Mouse (Mus musculus) midbrain, embryonic 11.5 days (tissue): Measurements from ENCODE around the gene Nrip2. TPM values are rescaled to one million over a fixed set of nuclear protein-coding genes. Genes with fewer than 3 reads are reported as not detected.
A peak's percentile ranks its signal among the peaks of the same experiment; 100 is the strongest.

Experiments
- ATAC-seq: fragments of 200-750 bp; cut with Nextera tagmentation; 2 replicates; pipeline ENCODE4 v1.8.0; 2017; ENCODE audit warnings: moderate TSS enrichment, moderate library complexity; ENCODE audit not compliant: low FRiP score
- DNase-seq: peaks from one replicate; pipeline ENCODE4 v3.0.0; 2015; ENCODE audit warnings: low spot score; ENCODE audit errors: missing footprints
- H3K27ac ChIP-seq: fragments of 300-500 bp; sonication (generic); 2 replicates; pipeline ENCODE4 v1.5.1; 2014; ENCODE audit warnings: low read depth, low read length
- H3K27me3 ChIP-seq: fragments of 300-500 bp; sonication (generic); 2 replicates; pipeline ENCODE4 v1.6.1; 2014; ENCODE audit warnings: mild to moderate bottlenecking, low read length, moderate library complexity, mixed read lengths; ENCODE audit not compliant: control insufficient read depth, insufficient read depth
- H3K36me3 ChIP-seq: fragments of 300-500 bp; sonication (generic); 2 replicates; pipeline ENCODE4 v1.6.1; 2014; ENCODE audit warnings: mild to moderate bottlenecking, low read length, moderate library complexity, mixed read lengths; ENCODE audit not compliant: control insufficient read depth, insufficient read depth
- H3K4me1 ChIP-seq: fragments of 300-500 bp; sonication (generic); 2 replicates; pipeline ENCODE4 v1.6.1; 2014; ENCODE audit warnings: low read length; ENCODE audit not compliant: control insufficient read depth, insufficient read depth
- H3K4me2 ChIP-seq: fragments of 300-500 bp; sonication (generic); 2 replicates; pipeline ENCODE4 v1.6.1; 2014; ENCODE audit warnings: mild to moderate bottlenecking, moderate library complexity
- H3K4me3 ChIP-seq: fragments of 300-500 bp; sonication (generic); 2 replicates; pipeline ENCODE4 v1.5.1; 2014; ENCODE audit warnings: low read depth, low read length
- H3K9ac ChIP-seq: fragments of 300-500 bp; sonication (generic); 2 replicates; pipeline ENCODE4 v1.6.1; 2014; ENCODE audit warnings: low read length
- H3K9me3 ChIP-seq: fragments of 300-500 bp; sonication (generic); 2 replicates; pipeline ENCODE4 v1.6.1; 2016; ENCODE audit warnings: low read length; ENCODE audit not compliant: control insufficient read depth
- WGBS: fragments of 180-500 bp; shearing (Covaris S2); extraction: QIAGEN DNeasy Blood & Tissue Kit; methylation state at CpG from one replicate; pipeline ENCODE4 v1.1.7; 2014; 5-methylcytosine and 5-hydroxymethylcytosine counted together
- polyA plus RNA-seq: library from polyadenylated mRNA; unstranded; fragments of >200 nt; fragmentation: Nextera tagmentation; extraction: Ambion mirVana; gene quantifications from 2 replicates; pipeline ENCODE4 v1.2.1, GENCODE M21; 2014

The Nrip2 gene
- polyA plus RNA-seq, 1 experiment from 2014 or later: 2.7 TPM

GRCm38 (mm10) chr6:128427571-128427970, 28.5 kb downstream of the Nrip2 start:
- H3K27ac ChIP-seq: no peak overlapping the region
- ATAC-seq (no peak), DNase-seq (peak; percentile 61)
- 96% methylated on average over 5 of the region's 5 CpGs for WGBS
- no peaks in the 10 kb centered on the region for H3K27me3 ChIP-seq
- peaks cover 5% of the 10 kb centered on the region; the same call in 1 of the 2 replicates for H3K4me1 ChIP-seq
- no peak overlapping the region for H3K4me3 ChIP-seq
- no peak overlapping the region for H3K4me2 ChIP-seq
- peaks cover 30% of the 10 kb centered on the region for H3K36me3 ChIP-seq
- no peak overlapping the region for H3K9ac ChIP-seq
- no peaks in the 10 kb centered on the region for H3K9me3 ChIP-seq

GRCm38 (mm10) chr6:128429300-128429699, 30.2 kb downstream of the Nrip2 start:
- no peak overlapping the region for H3K9ac ChIP-seq
- DNase-seq: no peak

GRCm38 (mm10) chr6:128429826-128430225, 30.7 kb downstream of the Nrip2 start:
- H3K4me1 ChIP-seq: peaks cover 2% of the 10 kb centered on the region; the same call in 1 of the 2 replicates
- ATAC-seq (no peak), DNase-seq (no peak)
- no peak overlapping the region for H3K9ac ChIP-seq
- no peak overlapping the region for H3K4me2 ChIP-seq
- WGBS: 89% methylated on average over 6 of the region's 6 CpGs
- H3K27ac ChIP-seq: no peak overlapping the region
- H3K9me3 ChIP-seq: no peaks in the 10 kb centered on the region
- H3K4me3 ChIP-seq: no peak overlapping the region
- no peaks in the 10 kb centered on the region for H3K27me3 ChIP-seq
- peaks cover 49% of the 10 kb centered on the region for H3K36me3 ChIP-seq

More at GRCm38 (mm10) chr6:128429300-128429699, 30.2 kb downstream of the Nrip2 start:
- Histone ChIP-seq H3K4me2 (no peak overlapping the region), H3K9me3 (no peaks in the 10 kb centered on the region), H3K4me1 (peaks cover 2% of the 10 kb centered on the region; the same call in 1 of the 2 replicates), H3K27ac (no peak overlapping the region), H3K36me3 (peaks cover 44% of the 10 kb centered on the region), H3K27me3 (no peaks in the 10 kb centered on the region), H3K4me3 (no peak overlapping the region)
- 97% methylated on average over 2 of the region's 2 CpGs for WGBS
- no peak for ATAC-seq

- H3K4me2 ChIP-seq: no peak overlapping the region
- DNase-seq (no peak), ATAC-seq (no peak)
- H3K9me3 ChIP-seq: no peaks in the 10 kb centered on the region
- no peak overlapping the region for H3K4me3 ChIP-seq
- 94% methylated on average over 13 of the region's 13 CpGs for WGBS
- no peaks in the 10 kb centered on the region for H3K27me3 ChIP-seq
- H3K27ac ChIP-seq: no peak overlapping the region
- no peak overlapping the region for H3K9ac ChIP-seq
- H3K36me3 ChIP-seq: peaks cover 61% of the 10 kb centered on the region
- H3K4me1 ChIP-seq: peaks cover 8% of the 10 kb centered on the region
Observed at GRCm38 (mm10) chr6:128432356-128432915, 33.3 kb downstream of the Nrip2 start.

GRCm38 (mm10) chr6:128433566-128433965, 34.5 kb downstream of the Nrip2 start:
- Histone ChIP-seq H3K9me3 (no peaks in the 10 kb centered on the region), H3K4me3 (no peak overlapping the region), H3K4me2 (no peak overlapping the region), H3K27me3 (no peaks in the 10 kb centered on the region), H3K36me3 (peaks cover 60% of the 10 kb centered on the region), H3K27ac (no peak overlapping the region), H3K4me1 (peaks cover 8% of the 10 kb centered on the region), H3K9ac (no peak overlapping the region)
- WGBS: 91% methylated on average over 13 of the region's 13 CpGs
- no peak for DNase-seq
- no peak for ATAC-seq

GRCm38 (mm10) chr6:128435474-128435873, 36.4 kb downstream of the Nrip2 start:
- H3K4me3 ChIP-seq: no peak overlapping the region
- H3K27ac ChIP-seq: no peak overlapping the region
- DNase-seq (peak; percentile 47), ATAC-seq (no peak)
- H3K36me3 ChIP-seq: peaks cover 47% of the 10 kb centered on the region
- no peak overlapping the region for H3K9ac ChIP-seq
- 95% methylated on average over 5 of the region's 5 CpGs for WGBS
- H3K4me1 ChIP-seq: peaks cover 12% of the 10 kb centered on the region
- H3K9me3 ChIP-seq: no peaks in the 10 kb centered on the region
- no peaks in the 10 kb centered on the region for H3K27me3 ChIP-seq
- H3K4me2 ChIP-seq: no peak overlapping the region

- peaks cover 12% of the 10 kb centered on the region for H3K4me1 ChIP-seq
- H3K9ac ChIP-seq: peak overlapping the region; percentile 97
- H3K4me3 ChIP-seq: peak overlapping the region; percentile 97
- peaks cover 41% of the 10 kb centered on the region for H3K36me3 ChIP-seq
- H3K27ac ChIP-seq: no peak overlapping the region
- H3K4me2 ChIP-seq: peak overlapping the region; percentile 80
- no peaks in the 10 kb centered on the region for H3K9me3 ChIP-seq
- WGBS: 94% methylated on average over 8 of the region's 8 CpGs
- DNase-seq (peak; percentile 80), ATAC-seq (no peak)
- no peaks in the 10 kb centered on the region for H3K27me3 ChIP-seq
Observed at GRCm38 (mm10) chr6:128436356-128437005, 37.4 kb downstream of the Nrip2 start.

GRCm38 (mm10) chr6:128437288-128437687, 38.2 kb downstream of the Nrip2 start:
- Histone ChIP-seq H3K36me3 (peaks cover 34% of the 10 kb centered on the region), H3K4me3 (peak overlapping the region; percentile 97), H3K4me1 (peaks cover 12% of the 10 kb centered on the region), H3K9ac (peak overlapping the region; percentile 97), H3K27ac (peak overlapping the region; percentile 83; the same call in 1 of the 2 replicates), H3K4me2 (peak overlapping the region; percentile 80), H3K27me3 (no peaks in the 10 kb centered on the region), H3K9me3 (no peaks in the 10 kb centered on the region)
- 5% methylated on average over 10 of the region's 10 CpGs for WGBS
- DNase-seq (no peak), ATAC-seq (no peak)

GRCm38 (mm10) chr6:128437731-128438316, 38.7 kb downstream of the Nrip2 start:
- WGBS: under 1% methylated on average over 49 of the region's 52 CpGs
- peak; percentile 98 for DNase-seq

More at GRCm38 (mm10) chr6:128437731-128438316, 38.7 kb downstream of the Nrip2 start:
- H3K27me3 ChIP-seq: no peaks in the 10 kb centered on the region
- peak overlapping the region; percentile 97 for H3K4me3 ChIP-seq
- H3K9me3 ChIP-seq: no peaks in the 10 kb centered on the region
- peak overlapping the region; percentile 83 for H3K27ac ChIP-seq
- H3K4me1 ChIP-seq: peaks cover 12% of the 10 kb centered on the region
- peak overlapping the region; percentile 97 for H3K9ac ChIP-seq
- peak overlapping the region; percentile 80 for H3K4me2 ChIP-seq
- ATAC-seq: peak; percentile 73
- peaks cover 30% of the 10 kb centered on the region for H3K36me3 ChIP-seq
